Mouse (Mus musculus): ENCODE measurements around the gene Ptprm. TPM values are rescaled to one million over a fixed set of nuclear protein-coding genes. Genes with fewer than 3 reads are reported as not detected.

Ptprm gene
- total and polyA plus RNA-seq, 3 experiments = not detected

GRCm38 (mm10) chr17:67352956-67353795 lies 1.1 kb downstream of the Ptprm start:
- no peak overlapping the region for H3K4me3 ChIP-seq (ENCODE audit: control insufficient read depth in 1 of 2, insufficient read depth in 1 of 2, low read depth in 2 of 2, low read length in 2 of 2)

GRCm38 (mm10) chr17:67351423-67351822 lies 2.8 kb downstream of the Ptprm start:
- Histone ChIP-seq H3K27me3 (ENCODE audit: control insufficient read depth in 1 of 2, insufficient read depth in 2 of 2, low read length in 2 of 2) (no peaks in the 10 kb centered on the region), H3K4me3 (ENCODE audit: control insufficient read depth in 1 of 2, insufficient read depth in 1 of 2, low read depth in 2 of 2, low read length in 2 of 2) (no peak overlapping the region), H3K4me1 (ENCODE audit: control insufficient read depth in 1 of 2, insufficient read depth in 2 of 2, low read length in 2 of 2) (no peaks in the 10 kb centered on the region), H3K9me3 (replicated peaks; ENCODE audit: insufficient read depth, low read length) (no peaks in the 10 kb centered on the region), H3K36me3 (ENCODE audit: control insufficient read depth in 1 of 2, insufficient read depth in 2 of 2, low read length in 2 of 2) (no peaks in the 10 kb centered on the region), H3K27ac (ENCODE audit: control insufficient read depth, low read depth, low read length) (no peak overlapping the region), H3K9ac (ENCODE audit: control insufficient read depth, low read depth, low read length, poor library complexity, severe bottlenecking) (no peak overlapping the region), H3K79me2 (ENCODE audit: control insufficient read depth, insufficient read depth, low read length, poor library complexity) (no peaks in the 10 kb centered on the region; the same call in 1 of the 2 replicates)
- TF ChIP-seq TAL1 (IDR thresholded peaks at IDR 0.05; ENCODE audit: low read length) = no peak
- no peak for TF ChIP-seq CHD1 (IDR thresholded peaks at IDR 0.05; ENCODE audit: low read depth, low read length)
- no peak for TF ChIP-seq MEF2A (IDR thresholded peaks at IDR 0.05; ENCODE audit: extremely low read depth, insufficient replicate concordance, low read depth, low read length, poor library complexity, severe bottlenecking)
- TF ChIP-seq TCF12 (IDR thresholded peaks at IDR 0.05; ENCODE audit: low read depth, low read length) = no peak
- TF ChIP-seq CTCF (IDR thresholded peaks at IDR 0.05 in 2 of 3, conservative IDR thresholded peaks at IDR 0.05 in 1 of 3; ENCODE audit: control insufficient read depth in 1 of 3, insufficient read depth in 1 of 3, low read depth in 2 of 3, low read length in 3 of 3, poor library complexity in 1 of 3, severe bottlenecking in 1 of 3) = no peak
- no peak for TF ChIP-seq POLR2AphosphoS2 (IDR thresholded peaks at IDR 0.05; ENCODE audit: low read length)
- no peak for DNase-seq (ENCODE audit: low read depth, low spot score)

More at GRCm38 (mm10) chr17:67352956-67353795, 1.1 kb downstream of the Ptprm start:
- Histone ChIP-seq H3K27ac (ENCODE audit: control insufficient read depth, low read depth, low read length) (no peak overlapping the region), H3K9me3 (replicated peaks; ENCODE audit: insufficient read depth, low read length) (no peaks in the 10 kb centered on the region), H3K36me3 (ENCODE audit: control insufficient read depth in 1 of 2, insufficient read depth in 2 of 2, low read length in 2 of 2) (no peaks in the 10 kb centered on the region), H3K4me1 (ENCODE audit: control insufficient read depth in 1 of 2, insufficient read depth in 2 of 2, low read length in 2 of 2) (no peaks in the 10 kb centered on the region), H3K9ac (ENCODE audit: control insufficient read depth, low read depth, low read length, poor library complexity, severe bottlenecking) (no peak overlapping the region), H3K27me3 (ENCODE audit: control insufficient read depth in 1 of 2, insufficient read depth in 2 of 2, low read length in 2 of 2) (no peaks in the 10 kb centered on the region), H3K79me2 (ENCODE audit: control insufficient read depth, insufficient read depth, low read length, poor library complexity) (no peaks in the 10 kb centered on the region; the same call in 1 of the 2 replicates)
- no peak for DNase-seq (ENCODE audit: low read depth, low spot score)
- TF ChIP-seq MYC (IDR thresholded peaks at IDR 0.05; ENCODE audit: low read depth, low read length) = no peak
- TF ChIP-seq E2F4 (IDR thresholded peaks at IDR 0.05; ENCODE audit: borderline replicate concordance, low read depth, low read length) = no peak
- no peak for TF ChIP-seq USF1 (IDR thresholded peaks at IDR 0.05; ENCODE audit: low read depth, low read length)
- TF ChIP-seq USF2 (IDR thresholded peaks at IDR 0.05; ENCODE audit: borderline replicate concordance in 1 of 2, insufficient read depth in 1 of 2, low read depth in 1 of 2, low read length in 2 of 2) = no peak

- Histone ChIP-seq H3K4me3 (ENCODE audit: control insufficient read depth in 1 of 2, insufficient read depth in 1 of 2, low read depth in 2 of 2, low read length in 2 of 2) (no peak overlapping the region), H3K36me3 (ENCODE audit: control insufficient read depth in 1 of 2, insufficient read depth in 2 of 2, low read length in 2 of 2) (no peaks in the 10 kb centered on the region), H3K9ac (ENCODE audit: control insufficient read depth, low read depth, low read length, poor library complexity, severe bottlenecking) (no peak overlapping the region), H3K27ac (ENCODE audit: control insufficient read depth, low read depth, low read length) (no peak overlapping the region), H3K4me1 (ENCODE audit: control insufficient read depth in 1 of 2, insufficient read depth in 2 of 2, low read length in 2 of 2) (no peaks in the 10 kb centered on the region), H3K79me2 (ENCODE audit: control insufficient read depth, insufficient read depth, low read length, poor library complexity) (no peaks in the 10 kb centered on the region; the same call in 1 of the 2 replicates), H3K27me3 (ENCODE audit: control insufficient read depth in 1 of 2, insufficient read depth in 2 of 2, low read length in 2 of 2) (no peaks in the 10 kb centered on the region), H3K9me3 (replicated peaks; ENCODE audit: insufficient read depth, low read length) (no peaks in the 10 kb centered on the region)
- TF ChIP-seq POLR2AphosphoS2 (IDR thresholded peaks at IDR 0.05; ENCODE audit: low read length) (no peak), GABPA (IDR thresholded peaks at IDR 0.05; ENCODE audit: low read depth, low read length) (no peak), TBP (IDR thresholded peaks at IDR 0.05; ENCODE audit: low read depth, low read length) (no peak), CHD1 (IDR thresholded peaks at IDR 0.05; ENCODE audit: low read depth, low read length) (no peak), ZNF384 (IDR thresholded peaks at IDR 0.05; ENCODE audit: low read depth, low read length) (no peak), CTCF (IDR thresholded peaks at IDR 0.05 in 2 of 3, conservative IDR thresholded peaks at IDR 0.05 in 1 of 3; ENCODE audit: control insufficient read depth in 1 of 3, insufficient read depth in 1 of 3, low read depth in 2 of 3, low read length in 3 of 3, poor library complexity in 1 of 3, severe bottlenecking in 1 of 3) (no peak), TAL1 (IDR thresholded peaks at IDR 0.05; ENCODE audit: low read length) (no peak), MAFK (IDR thresholded peaks at IDR 0.05; ENCODE audit: borderline replicate concordance, low read depth, low read length) (no peak), SIN3A (IDR thresholded peaks at IDR 0.05; ENCODE audit: low read length) (no peak), MYB (IDR thresholded peaks at IDR 0.05; ENCODE audit: low read depth, low read length) (no peak), POLR2A (IDR thresholded peaks at IDR 0.05; ENCODE audit: control insufficient read depth in 1 of 2, insufficient read depth in 1 of 2, low read depth in 1 of 2, low read length in 2 of 2, poor library complexity in 1 of 2) (no peak), POLR2AphosphoS5 (IDR thresholded peaks at IDR 0.05; ENCODE audit: borderline replicate concordance, low read depth, low read length) (no peak), MEF2A (IDR thresholded peaks at IDR 0.05; ENCODE audit: extremely low read depth, insufficient replicate concordance, low read depth, low read length, poor library complexity, severe bottlenecking) (no peak), ZC3H11A (IDR thresholded peaks at IDR 0.05; ENCODE audit: low read depth, low read length) (no peak), ELF1 (IDR thresholded peaks at IDR 0.05; ENCODE audit: low read depth, low read length) (no peak), EP300 (IDR thresholded peaks at IDR 0.05; ENCODE audit: low read depth in 1 of 2, low read length in 2 of 2) (no peak)
- DNase-seq (ENCODE audit: low read depth, low spot score) = no peak
Observed at GRCm38 (mm10) chr17:67350536-67350935, 3.7 kb downstream of the Ptprm start.
